Mouse (Mus musculus) MEL (cell line): Measurements from ENCODE around the gene Fbxw21. TPM values are rescaled to one million over a fixed set of nuclear protein-coding genes. Genes with fewer than 3 reads are reported as not detected.
"Not testable (repeated sequence)": the region's sequence is repeated elsewhere in the genome, so short reads cannot be mapped to it uniquely, and the experiment has no call there.

Experiments
- DNase-seq: peaks from one replicate; pipeline ENCODE4 v3.0.0; 2011; ENCODE audit warnings: low read depth, low spot score
- H3K27ac ChIP-seq: 2 replicates; pipeline ENCODE4 v1.5.1; 2012; ENCODE audit warnings: low read depth, mild to moderate bottlenecking, control low read depth, low read length, moderate library complexity; ENCODE audit not compliant: control insufficient read depth
- H3K27me3 ChIP-seq, 2 experiments: fragments of 150-350 bp in 1 of 2; sonication (generic) in 1 of 2; 2 replicates each; pipeline ENCODE4 v1.6.1; 2012; ENCODE audit warnings: low read length in 2 of 2, mild to moderate bottlenecking in 2 of 2, improper control_type of control experiment in 1 of 2, moderate library complexity in 1 of 2; ENCODE audit not compliant: insufficient read depth in 2 of 2, control insufficient read depth in 1 of 2
- H3K36me3 ChIP-seq, 2 experiments: 2 replicates each; pipeline ENCODE4 v1.6.1; 2012 to 2014; ENCODE audit warnings: low read length in 2 of 2, improper control_type of control experiment in 1 of 2, inconsistent platforms in 1 of 2, mild to moderate bottlenecking in 1 of 2; ENCODE audit not compliant: insufficient read depth in 2 of 2, control insufficient read depth in 1 of 2
- H3K4me1 ChIP-seq, 2 experiments: fragments of 150-350 bp in 1 of 2; sonication (generic) in 1 of 2; 2 replicates each; pipeline ENCODE4 v1.6.1; 2012; ENCODE audit warnings: low read length in 2 of 2, improper control_type of control experiment in 1 of 2, mild to moderate bottlenecking in 1 of 2; ENCODE audit not compliant: insufficient read depth in 2 of 2, control insufficient read depth in 1 of 2
- H3K4me3 ChIP-seq, 2 experiments: fragments of 150-350 bp in 1 of 2; sonication (generic) in 1 of 2; 2 replicates each; pipeline ENCODE4 v1.5.1; 2012; ENCODE audit warnings: low read depth in 2 of 2, low read length in 2 of 2, mild to moderate bottlenecking in 2 of 2, moderate library complexity in 2 of 2, control low read depth in 1 of 2, improper control_type of control experiment in 1 of 2; ENCODE audit not compliant: control insufficient read depth in 1 of 2, insufficient read depth in 1 of 2
- H3K79me2 ChIP-seq: 2 replicates; pipeline ENCODE4 v1.6.1; 2012; ENCODE audit warnings: mild to moderate bottlenecking, low read length, moderate library complexity; ENCODE audit not compliant: control insufficient read depth, poor library complexity, insufficient read depth
- H3K9ac ChIP-seq: 2 replicates; pipeline ENCODE4 v1.6.1; 2012; ENCODE audit warnings: low read depth, mild to moderate bottlenecking, control low read depth, low read length, moderate library complexity; ENCODE audit not compliant: control insufficient read depth, poor library complexity, severe bottlenecking
- H3K9me3 ChIP-seq: fragments of 150-350 bp; sonication (generic); replicated peaks from 2 replicates; pipeline ENCODE4 v1.6.1; 2012; ENCODE audit warnings: mild to moderate bottlenecking, low read length, improper control_type of control experiment, moderate library complexity; ENCODE audit not compliant: insufficient read depth
- BHLHE40 ChIP-seq: IDR thresholded peaks from 2 replicates; pipeline ENCODE4 v1.6.1; 2012; ENCODE audit warnings: low read depth, mild to moderate bottlenecking, inconsistent platforms, low read length, improper control_type of control experiment, borderline replicate concordance
- CHD1 ChIP-seq: IDR thresholded peaks from 2 replicates; pipeline ENCODE4 v1.6.1; 2012; ENCODE audit warnings: low read depth, mild to moderate bottlenecking, inconsistent platforms, low read length, improper control_type of control experiment
- CHD2 ChIP-seq: IDR thresholded peaks from 2 replicates; pipeline ENCODE4 v1.6.1; 2011; ENCODE audit warnings: low read length, improper control_type of control experiment
- ETS1 ChIP-seq: IDR thresholded peaks from 2 replicates; pipeline ENCODE4 v1.6.1; 2012; ENCODE audit warnings: low read depth, mild to moderate bottlenecking, inconsistent platforms, low read length, improper control_type of control experiment, moderate library complexity
- GATA1 ChIP-seq: IDR thresholded peaks from 2 replicates; pipeline ENCODE4 v1.6.1; 2011; ENCODE audit warnings: low read depth, low read length, improper control_type of control experiment
- KAT2A ChIP-seq: conservative IDR thresholded peaks from 2 replicates; pipeline ENCODE4 v1.6.1; 2012; ENCODE audit warnings: low read depth, low read length, improper control_type of control experiment, inconsistent platforms
- MAFK ChIP-seq: IDR thresholded peaks from 2 replicates; pipeline ENCODE4 v1.6.1; 2011; ENCODE audit warnings: low read depth, mild to moderate bottlenecking, low read length, improper control_type of control experiment, borderline replicate concordance
- MAX ChIP-seq: IDR thresholded peaks from 2 replicates; pipeline ENCODE4 v1.6.1; 2011; ENCODE audit warnings: low read length, improper control_type of control experiment
- MEF2A ChIP-seq: IDR thresholded peaks from 2 replicates; pipeline ENCODE4 v1.6.1; 2014; ENCODE audit warnings: low read depth, mild to moderate bottlenecking, inconsistent platforms, low read length, improper control_type of control experiment; ENCODE audit not compliant: poor library complexity, insufficient replicate concordance, severe bottlenecking; ENCODE audit errors: extremely low read depth
- MYB ChIP-seq: IDR thresholded peaks from 2 replicates; pipeline ENCODE4 v1.6.1; 2011; ENCODE audit warnings: mild to moderate bottlenecking, low read depth, low read length, improper control_type of control experiment
- MYC ChIP-seq: IDR thresholded peaks from 2 replicates; pipeline ENCODE4 v1.6.1; 2011; ENCODE audit warnings: low read depth, mild to moderate bottlenecking, low read length, improper control_type of control experiment, moderate library complexity
- NELFE ChIP-seq: IDR thresholded peaks from 2 replicates; pipeline ENCODE4 v1.6.1; 2011; ENCODE audit warnings: low read depth, low read length, improper control_type of control experiment
- NRF1 ChIP-seq: IDR thresholded peaks from 2 replicates; pipeline ENCODE4 v1.6.1; 2014; ENCODE audit warnings: low read depth, mild to moderate bottlenecking, inconsistent platforms, low read length, improper control_type of control experiment, moderate library complexity; ENCODE audit not compliant: poor library complexity, insufficient read depth, severe bottlenecking
- RAD21 ChIP-seq: IDR thresholded peaks from 2 replicates; pipeline ENCODE4 v1.6.1; 2011; ENCODE audit warnings: mild to moderate bottlenecking, low read depth, low read length, improper control_type of control experiment
- SIN3A ChIP-seq: IDR thresholded peaks from 2 replicates; pipeline ENCODE4 v1.6.1; 2012; ENCODE audit warnings: low read length, improper control_type of control experiment, inconsistent platforms
- SMC3 ChIP-seq: IDR thresholded peaks from 2 replicates; pipeline ENCODE4 v1.6.1; 2011; ENCODE audit warnings: low read depth, low read length, improper control_type of control experiment
- UBTF ChIP-seq: IDR thresholded peaks from 2 replicates; pipeline ENCODE4 v1.6.1; 2012; ENCODE audit warnings: low read depth, mild to moderate bottlenecking, inconsistent platforms, low read length, improper control_type of control experiment, moderate library complexity, borderline replicate concordance; ENCODE audit not compliant: insufficient read depth
- ZKSCAN1 ChIP-seq: IDR thresholded peaks from 2 replicates; pipeline ENCODE4 v1.6.1; 2012; ENCODE audit warnings: low read depth, mild to moderate bottlenecking, inconsistent platforms, low read length, improper control_type of control experiment, moderate library complexity
- ZNF384 ChIP-seq: IDR thresholded peaks from 2 replicates; pipeline ENCODE4 v1.6.1; 2012; ENCODE audit warnings: low read depth, mild to moderate bottlenecking, inconsistent platforms, low read length, improper control_type of control experiment
- polyA plus RNA-seq, 2 experiments: library from polyadenylated mRNA; stranded (reverse) in 1 of 2; unstranded in 1 of 2; fragments of >175 nt in 1 of 2; fragments of >200 nt in 1 of 2; gene quantifications; 2 replicates each; pipeline versions ENCODE4 v1.2.1 to v1.2.4; 2012; ENCODE audit warnings: low replicate concordance in 2 of 2, low read depth in 1 of 2; ENCODE audit not compliant: insufficient read length in 2 of 2, insufficient read depth in 1 of 2, missing spikeins in 1 of 2
- total RNA-seq: library from RNA; depleted of rRNA; stranded (reverse); fragments of 300-350 nt; gene quantifications from 2 replicates; pipeline ENCODE4 v1.2.3, GENCODE M21; 2012; rRNA removed

Gene Fbxw21
- total RNA-seq (not detected in 2 replicates), polyA plus RNA-seq (not detected)

- Histone ChIP-seq H3K27me3 (no peaks in the 10 kb centered on the region; a peak in 1 of 4 replicates), H3K27ac (no peak within 1 kb of the TSS), H3K79me2 (no peaks in the 10 kb centered on the region), H3K4me3 (no peak within 1 kb of the TSS), H3K9me3 (no peaks in the 10 kb centered on the region), H3K4me1 (no peaks in the 10 kb centered on the region), H3K9ac (no peak within 1 kb of the TSS), H3K36me3 (no peaks in the 10 kb centered on the region)
- no peak for DNase-seq
- TF ChIP-seq KAT2A (no peak), NELFE (no peak), MEF2A (no peak), ZNF384 (no peak), GATA1 (no peak), MAX (no peak), RAD21 (no peak), MYB (no peak), SMC3 (no peak), NRF1 (no peak), UBTF (no peak), MAFK (no peak), ETS1 (no peak), ZKSCAN1 (no peak), CHD2 (no peak), BHLHE40 (no peak), CHD1 (no peak), SIN3A (no peak), MYC (no peak)
These were observed at the start of gene Fbxw21 for GRCm38 (mm10) chr9:109161941-109162340. TSS of gene Fbxw21 (minus strand) at chr9:109162041.

- not testable (repeated sequence) for H3K36me3 ChIP-seq, H3K27ac ChIP-seq, H3K79me2 ChIP-seq, H3K27me3 ChIP-seq, DNase-seq, H3K9ac ChIP-seq, H3K4me1 ChIP-seq, H3K9me3 ChIP-seq, H3K4me3 ChIP-seq
These were observed 39.5 kb upstream of the Fbxw21 start for GRCm38 (mm10) chr9:109201347-109201746.
